Mouse (Mus musculus) heart, embryonic 16.5 days (tissue): ENCODE measurements around the gene Sspo. TPM values are rescaled to one million over a fixed set of nuclear protein-coding genes. Genes with fewer than 3 reads are reported as not detected.
A peak's percentile ranks its signal among the peaks of the same experiment; 100 is the strongest.

Source experiments
- ATAC-seq: fragments of 200-750 bp; cut with Nextera tagmentation; replicated peaks from 2 replicates; pipeline ENCODE4 v1.8.0; 2017; ENCODE audit warnings: moderate number of reproducible peaks; ENCODE audit not compliant: insufficient read depth, low FRiP score; ENCODE audit errors: extremely low read depth
- H3K27ac ChIP-seq: fragments of 300-500 bp; sonication (generic); 2 replicates; pipeline ENCODE4 v1.5.1; 2014; ENCODE audit warnings: mild to moderate bottlenecking, low read length, control low read depth, moderate library complexity
- H3K27me3 ChIP-seq: fragments of 300-500 bp; sonication (generic); 2 replicates; pipeline ENCODE4 v1.6.1; 2014; ENCODE audit warnings: low read length, mixed read lengths; ENCODE audit not compliant: control insufficient read depth, insufficient read depth
- H3K36me3 ChIP-seq: fragments of 300-500 bp; sonication (generic); 2 replicates; pipeline ENCODE4 v1.6.1; 2014; ENCODE audit not compliant: control insufficient read depth, insufficient read depth
- H3K4me1 ChIP-seq: fragments of 300-500 bp; sonication (generic); 2 replicates; pipeline ENCODE4 v1.6.1; 2014; ENCODE audit warnings: low read length, mixed read lengths; ENCODE audit not compliant: control insufficient read depth, insufficient read depth
- H3K4me2 ChIP-seq: fragments of 300-500 bp; sonication (generic); 2 replicates; pipeline ENCODE4 v1.6.1; 2014; ENCODE audit warnings: low read depth, mild to moderate bottlenecking, control low read depth, low read length
- H3K4me3 ChIP-seq: fragments of 300-500 bp; sonication (generic); 2 replicates; pipeline ENCODE4 v1.5.1; 2014; ENCODE audit warnings: mild to moderate bottlenecking, control low read depth, low read length
- H3K9ac ChIP-seq: fragments of 300-500 bp; sonication (generic); 2 replicates; pipeline ENCODE4 v1.6.1; 2014; ENCODE audit warnings: low read length, control low read depth
- H3K9me3 ChIP-seq: fragments of 300-500 bp; sonication (generic); replicated peaks from 2 replicates; pipeline ENCODE4 v1.6.1; 2016; ENCODE audit warnings: low read length; ENCODE audit not compliant: control insufficient read depth
- WGBS: fragments of 180-500 bp; shearing (Covaris S2); extraction: QIAGEN DNeasy Blood & Tissue Kit; methylation state at CpG from one replicate; pipeline ENCODE4 v1.1.7; 2014; 5-methylcytosine and 5-hydroxymethylcytosine counted together
- polyA plus RNA-seq: library from polyadenylated mRNA; unstranded; fragments of >200 nt; fragmentation: Nextera tagmentation; extraction: Ambion mirVana; gene quantifications from 2 replicates; pipeline ENCODE4 v1.2.1, GENCODE M21; 2015

Sspo gene
- polyA plus RNA-seq, 1 experiment from 2014 or later = 0.43 TPM

GRCm38 (mm10) chr6:48443592-48444309 lies 4.3 kb upstream of the Sspo start:
- Histone ChIP-seq H3K4me3 (peak overlapping the region; percentile 87), H3K9me3 (no peaks in the 10 kb centered on the region; the same call in 1 of the 2 replicates), H3K27ac (peak overlapping the region; percentile 95), H3K4me2 (peak overlapping the region; percentile 94), H3K9ac (peak overlapping the region; percentile 93), H3K36me3 (peaks cover 19% of the 10 kb centered on the region), H3K4me1 (peaks cover 10% of the 10 kb centered on the region), H3K27me3 (0 out of 2 replicates have a peak, but pooled peaks cover 5% of the 10 kb centered on the region)
- ATAC-seq = peak; percentile 89
- WGBS = 1% methylated on average over 19 of the region's 19 CpGs

DNA sequence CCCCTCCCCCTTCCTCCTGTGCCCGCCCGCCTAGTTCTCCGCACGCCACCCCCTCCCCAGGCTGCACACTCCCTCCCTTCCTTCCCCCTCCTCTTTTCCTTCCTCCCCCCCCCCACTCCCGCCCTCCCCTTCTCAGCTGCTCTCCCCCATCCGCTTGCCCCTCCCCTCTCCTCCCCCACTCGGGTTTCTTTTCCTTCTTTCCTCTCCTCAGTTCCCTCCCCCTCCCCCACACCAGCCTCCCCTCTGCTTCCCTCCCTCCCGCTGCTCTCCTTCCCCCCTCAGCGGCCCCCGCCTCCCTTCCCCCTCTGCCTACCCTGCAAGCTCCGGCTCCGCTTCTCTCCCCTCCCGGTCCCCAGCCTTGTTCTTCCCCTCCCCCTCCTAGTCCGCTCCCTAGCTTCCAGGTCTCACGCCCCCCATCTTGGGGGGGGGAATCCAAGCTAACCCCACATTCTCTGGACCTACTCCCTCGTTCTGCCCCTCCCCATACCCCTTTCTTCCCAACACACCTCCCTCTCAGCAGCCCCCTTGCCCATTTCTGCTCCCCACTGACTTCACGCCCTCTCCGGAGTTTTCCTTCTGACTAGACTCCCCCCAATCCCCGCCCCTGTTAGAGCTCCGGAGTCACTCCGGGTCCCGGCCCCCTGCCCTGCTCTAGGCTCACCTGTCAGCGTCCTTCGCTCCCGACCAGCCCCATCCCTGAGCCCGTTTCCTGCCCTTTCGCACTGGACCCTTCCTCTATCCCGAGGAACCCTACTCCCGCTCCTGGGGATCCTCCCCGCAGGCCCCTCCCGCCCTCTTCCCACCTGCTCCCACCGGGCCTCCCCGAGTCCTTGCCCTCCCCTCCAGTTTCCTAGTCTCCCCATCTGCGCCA lies 3.5 kb upstream of the Sspo start:
- H3K4me1 ChIP-seq = peaks cover 10% of the 10 kb centered on the region
- 0 out of 2 replicates have a peak, but pooled peaks cover 2% of the 10 kb centered on the region for H3K27me3 ChIP-seq
- peaks cover 15% of the 10 kb centered on the region for H3K36me3 ChIP-seq
- peak; percentile 63 for ATAC-seq
- H3K9ac ChIP-seq = peak overlapping the region; percentile 93
- H3K4me2 ChIP-seq = peak overlapping the region; percentile 94
- under 1% methylated on average over 29 of the region's 34 CpGs for WGBS
- peak overlapping the region; percentile 87 for H3K4me3 ChIP-seq
- H3K9me3 ChIP-seq = no peaks in the 10 kb centered on the region; the same call in 1 of the 2 replicates
- peak overlapping the region; percentile 95 for H3K27ac ChIP-seq

GRCm38 (mm10) chr6:48445181-48446101 lies 2.6 kb upstream of the Sspo start, which contains the start of gene Zfp467:
Zfp467 (minus strand) TSS chr6:48445825.
- Histone ChIP-seq H3K4me3 (peak within 1 kb of the TSS; percentile 87), H3K9ac (peak within 1 kb of the TSS; percentile 93), H3K36me3 (peaks cover 15% of the 10 kb centered on the region), H3K4me1 (peaks cover 10% of the 10 kb centered on the region), H3K4me2 (peak within 1 kb of the TSS; percentile 94), H3K9me3 (no peaks in the 10 kb centered on the region; the same call in 1 of the 2 replicates), H3K27me3 (no peaks in the 10 kb centered on the region), H3K27ac (peak within 1 kb of the TSS; percentile 95)
- WGBS = under 1% methylated on average over 64 of the region's 65 CpGs
- ATAC-seq = peak; percentile 34; the same call in 1 of the 2 replicates

- Histone ChIP-seq H3K9ac (peak overlapping the region; percentile 93), H3K4me2 (peak overlapping the region; percentile 94), H3K4me1 (peaks cover 10% of the 10 kb centered on the region), H3K27me3 (no peaks in the 10 kb centered on the region), H3K9me3 (no peaks in the 10 kb centered on the region; the same call in 1 of the 2 replicates), H3K27ac (peak overlapping the region; percentile 95), H3K4me3 (peak overlapping the region; percentile 87), H3K36me3 (peaks cover 14% of the 10 kb centered on the region)
- 41% methylated on average over 3 of the region's 3 CpGs for WGBS
- no peak for ATAC-seq
These were observed 1.8 kb upstream of the Sspo start for GRCm38 (mm10) chr6:48446256-48446655.

DNA sequence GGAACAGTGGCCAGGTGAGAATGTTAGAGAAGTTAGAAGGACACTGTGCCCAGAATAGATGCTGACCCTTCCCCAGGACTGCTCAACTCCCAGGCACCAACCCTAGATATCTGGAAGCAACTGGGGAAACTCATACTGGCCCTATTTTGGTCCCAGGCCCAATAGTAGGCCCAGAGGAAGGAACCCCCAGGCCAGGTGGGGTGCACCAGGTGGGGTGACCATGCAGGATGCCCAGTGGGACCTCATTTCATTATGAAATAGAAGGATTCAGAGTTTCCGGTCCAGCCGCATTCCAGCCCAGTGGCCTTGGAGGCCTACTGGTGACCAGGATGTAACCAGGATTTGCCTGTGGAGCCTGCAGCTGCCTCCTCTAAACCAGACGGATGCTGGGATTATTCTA lies 1.1 kb upstream of the Sspo start:
- peak overlapping the region; percentile 95; the same call in 1 of the 2 replicates for H3K27ac ChIP-seq
- no peak for ATAC-seq
- peaks cover 8% of the 10 kb centered on the region for H3K36me3 ChIP-seq
- H3K9me3 ChIP-seq = no peaks in the 10 kb centered on the region; the same call in 1 of the 2 replicates
- H3K27me3 ChIP-seq = no peaks in the 10 kb centered on the region
- peak overlapping the region; percentile 94; the same call in 1 of the 2 replicates for H3K4me2 ChIP-seq
- peaks cover 10% of the 10 kb centered on the region for H3K4me1 ChIP-seq
- no peak overlapping the region for H3K9ac ChIP-seq
- H3K4me3 ChIP-seq = no peak overlapping the region
- 80% methylated on average over 3 of the region's 3 CpGs for WGBS

DNA sequence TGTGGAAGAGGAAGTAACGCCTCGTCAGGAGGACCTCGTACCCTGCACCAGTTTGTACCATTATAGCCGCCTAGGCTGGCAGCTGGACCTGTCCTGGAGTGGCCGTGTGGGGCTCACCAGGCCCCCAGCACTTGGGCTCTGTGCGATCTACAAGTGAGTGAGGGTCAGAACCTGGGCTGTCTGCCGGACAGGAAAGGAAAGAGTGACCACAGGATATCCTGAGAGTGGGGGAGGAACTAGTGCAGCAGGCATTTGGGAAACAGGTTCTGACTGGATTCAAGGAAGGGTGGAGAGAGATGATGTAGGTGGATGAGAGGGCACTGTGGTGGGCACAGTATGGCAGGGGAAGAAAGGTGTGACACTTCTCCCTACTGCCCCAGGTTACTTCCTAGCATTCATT lies 498 bp downstream of the Sspo start:
- 54% methylated on average over 7 of the region's 7 CpGs for WGBS
- peaks cover 6% of the 10 kb centered on the region for H3K4me1 ChIP-seq
- no peak overlapping the region for H3K4me3 ChIP-seq
- H3K27me3 ChIP-seq = no peaks in the 10 kb centered on the region
- H3K4me2 ChIP-seq = no peak overlapping the region
- 0 out of 2 replicates have a peak overlapping the region, but pooled peaks have one; percentile 14 for H3K27ac ChIP-seq
- H3K9me3 ChIP-seq = no peaks in the 10 kb centered on the region
- no peak for ATAC-seq
- H3K9ac ChIP-seq = no peak overlapping the region
- no peaks in the 10 kb centered on the region for H3K36me3 ChIP-seq

GRCm38 (mm10) chr6:48452151-48452550 lies 4.1 kb downstream of the Sspo start:
- no peak for ATAC-seq
- Histone ChIP-seq H3K4me2 (no peak overlapping the region), H3K4me1 (no peaks in the 10 kb centered on the region), H3K4me3 (no peak overlapping the region), H3K27me3 (no peaks in the 10 kb centered on the region), H3K9me3 (no peaks in the 10 kb centered on the region), H3K27ac (no peak overlapping the region), H3K36me3 (no peaks in the 10 kb centered on the region), H3K9ac (no peak overlapping the region)
- 46% methylated on average over 1 of the region's 1 CpGs for WGBS

DNA sequence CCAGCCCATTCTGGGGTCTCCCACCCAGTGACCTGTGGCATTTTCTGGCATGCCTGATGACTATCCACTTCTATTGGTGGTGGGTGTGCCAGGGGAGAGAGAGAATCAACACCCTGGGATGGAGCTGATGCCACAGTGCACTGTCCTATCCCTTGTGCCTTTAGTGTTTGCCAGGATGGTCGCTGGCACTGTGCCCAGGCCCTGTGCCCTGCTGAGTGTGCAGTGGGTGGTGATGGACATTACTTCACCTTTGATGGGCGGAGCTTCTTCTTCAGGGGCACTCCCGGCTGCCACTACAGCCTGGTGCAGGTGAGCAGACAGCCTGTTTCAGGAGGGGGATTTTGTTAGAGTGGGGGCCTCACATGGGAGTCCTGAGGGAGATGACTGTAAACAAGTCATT lies 4.7 kb downstream of the Sspo start:
- 68% methylated on average over 3 of the region's 3 CpGs for WGBS

More for the DNA sequence above, 4.7 kb downstream of the Sspo start:
- H3K9me3 ChIP-seq = no peaks in the 10 kb centered on the region
- no peak overlapping the region for H3K27ac ChIP-seq
- H3K4me2 ChIP-seq = no peak overlapping the region
- H3K4me1 ChIP-seq = no peaks in the 10 kb centered on the region
- H3K9ac ChIP-seq = no peak overlapping the region
- H3K4me3 ChIP-seq = no peak overlapping the region
- H3K27me3 ChIP-seq = no peaks in the 10 kb centered on the region
- H3K36me3 ChIP-seq = no peaks in the 10 kb centered on the region
- no peak for ATAC-seq
